Mouse (Mus musculus) myocyte (in vitro differentiated cells): ENCODE measurements at regions not wholly inside any gene's neighbourhood (a gene's known extent, or its start where the extent isn't known, plus 50 kb on each side); places are given as distances from the start of the nearest gene placed in this dataset.

Experiments used
- E2F4 ChIP-seq: IDR thresholded peaks from one replicate; pipeline ENCODE4 v1.6.1; 2011; ENCODE audit warnings: mild to moderate bottlenecking, control low read depth, moderate library complexity; ENCODE audit not compliant: insufficient read depth
- MAX ChIP-seq: IDR thresholded peaks from one replicate; pipeline ENCODE4 v1.6.1; 2011; ENCODE audit warnings: low read depth, mild to moderate bottlenecking, control low read depth
- MYOG ChIP-seq, 3 experiments: IDR thresholded peaks; one replicate each; pipeline ENCODE4 v1.6.1; 2011; ENCODE audit warnings: control low read depth in 2 of 3, low read depth in 2 of 3, mild to moderate bottlenecking in 2 of 3; ENCODE audit not compliant: insufficient read length in 2 of 3, control insufficient read depth in 1 of 3, insufficient read depth in 1 of 3
- POLR2A ChIP-seq: IDR thresholded peaks from one replicate; pipeline ENCODE4 v1.6.1; 2011; ENCODE audit warnings: low read depth, mild to moderate bottlenecking, control low read depth, moderate library complexity; ENCODE audit not compliant: insufficient read length
- POLR2AphosphoS2 ChIP-seq: IDR thresholded peaks from one replicate; pipeline ENCODE4 v1.6.1; 2011; ENCODE audit warnings: low read depth, control low read depth; ENCODE audit not compliant: insufficient read length
- REST ChIP-seq: IDR thresholded peaks from one replicate; pipeline ENCODE4 v1.6.1; 2011; ENCODE audit warnings: mild to moderate bottlenecking, control low read depth, moderate library complexity; ENCODE audit not compliant: insufficient read depth, insufficient read length
- TCF12 ChIP-seq: IDR thresholded peaks from one replicate; pipeline ENCODE4 v1.6.1; 2011; ENCODE audit warnings: mild to moderate bottlenecking, control low read depth; ENCODE audit not compliant: poor library complexity, insufficient read depth, severe bottlenecking
- TCF3 ChIP-seq: IDR thresholded peaks from one replicate; pipeline ENCODE4 v1.6.1; 2011; ENCODE audit warnings: low read depth, control low read depth; ENCODE audit not compliant: insufficient read length
- USF1 ChIP-seq: IDR thresholded peaks from one replicate; pipeline ENCODE4 v1.6.1; 2011; ENCODE audit warnings: low read depth, mild to moderate bottlenecking, control low read depth, moderate library complexity

DNA sequence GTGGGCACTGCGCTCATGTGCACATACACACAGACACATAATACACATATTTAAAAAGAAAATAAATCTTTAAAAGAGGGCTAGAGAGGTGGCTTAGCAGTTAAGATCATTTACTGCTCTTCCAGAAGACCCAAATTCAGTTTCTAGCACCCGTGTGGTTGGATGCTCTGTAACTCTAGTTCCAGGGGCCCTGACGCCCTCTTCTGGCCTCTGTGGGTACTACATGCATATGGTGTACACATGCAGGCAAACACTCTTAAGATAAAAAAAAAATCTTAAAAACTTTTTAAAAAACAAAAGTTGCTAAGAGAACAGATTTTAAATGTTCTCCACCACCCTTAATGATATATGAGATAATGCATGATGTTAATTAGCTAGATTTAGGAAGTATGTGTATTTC lies 514.2 kb downstream of the Tmem132b start:
- no peak for TF ChIP-seq POLR2A
- TF ChIP-seq REST, result no peak
- TF ChIP-seq E2F4, result no peak
- no peak for TF ChIP-seq MAX
- no peak for TF ChIP-seq TCF12
- TF ChIP-seq MYOG (IDR thresholded peaks at IDR 0.05; ENCODE audit: control insufficient read depth in 1 of 3, insufficient read depth in 1 of 3, insufficient read length in 2 of 3, low read depth in 2 of 3), result no peak
- no peak for TF ChIP-seq USF1
- no peak for TF ChIP-seq POLR2AphosphoS2
- no peak for TF ChIP-seq TCF3
